Mouse (Mus musculus) retina, postnatal 1 day (tissue): ENCODE measurements at regions not wholly inside any gene's neighbourhood (a gene's known extent, or its start where the extent isn't known, plus 50 kb on each side); places are given as distances from the start of the nearest gene placed in this dataset.
"Not testable (repeated sequence)": the region's sequence is repeated elsewhere in the genome, so short reads cannot be mapped to it uniquely, and the experiment has no call there.

Source experiments
- DNase-seq: peaks from one replicate; pipeline ENCODE4 v3.0.0-alpha.2; 2012

DNA sequence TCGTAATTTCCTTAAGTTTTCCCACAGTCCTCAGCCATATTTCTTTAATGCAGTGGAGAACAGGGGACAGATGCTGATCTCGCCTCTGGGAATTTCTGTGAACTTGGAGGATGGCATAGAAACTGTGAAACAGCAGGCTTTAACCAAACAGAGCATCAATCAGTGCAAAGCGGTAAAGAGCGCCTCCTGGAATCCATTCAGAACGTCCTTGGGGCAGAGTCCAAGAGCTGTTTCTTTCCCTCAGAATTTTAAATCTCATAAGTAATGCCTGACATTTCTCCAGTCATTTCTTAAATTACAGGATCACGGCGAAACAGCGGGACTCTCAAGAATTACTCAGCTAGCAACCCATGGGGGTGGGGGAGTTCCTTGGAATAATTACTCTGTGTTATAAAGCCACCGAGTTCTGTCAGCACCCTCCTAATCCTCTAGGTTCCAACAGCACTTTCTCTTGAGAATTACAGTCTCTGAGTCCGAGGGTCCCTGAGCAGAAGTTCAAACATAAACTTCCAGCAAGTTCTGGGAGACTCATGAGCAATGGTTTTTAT lies 105.2 kb upstream of the Rhobtb1 start:
- DNase-seq, result peak; percentile 10

DNA sequence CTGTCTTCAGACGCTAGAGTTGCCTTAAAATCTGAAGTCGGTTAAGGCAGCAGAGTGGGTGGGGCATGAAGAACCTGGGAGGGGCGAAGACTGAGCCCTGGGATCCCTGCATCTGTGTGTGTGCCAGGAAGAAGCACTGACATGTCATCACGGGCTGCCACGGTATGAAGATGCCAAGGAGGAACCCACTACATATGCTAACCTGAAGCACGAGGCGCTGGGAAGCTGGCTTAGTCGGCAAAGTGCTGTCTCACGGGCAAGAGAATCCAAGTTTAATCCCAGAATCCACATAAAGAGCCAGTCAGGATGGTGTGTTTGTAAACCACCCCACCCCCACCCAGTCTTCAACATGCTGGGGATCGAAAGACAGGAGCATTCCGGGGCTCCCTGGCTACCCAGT lies 73.2 kb upstream of the Rhobtb1 start:
- no peak for DNase-seq

DNA sequence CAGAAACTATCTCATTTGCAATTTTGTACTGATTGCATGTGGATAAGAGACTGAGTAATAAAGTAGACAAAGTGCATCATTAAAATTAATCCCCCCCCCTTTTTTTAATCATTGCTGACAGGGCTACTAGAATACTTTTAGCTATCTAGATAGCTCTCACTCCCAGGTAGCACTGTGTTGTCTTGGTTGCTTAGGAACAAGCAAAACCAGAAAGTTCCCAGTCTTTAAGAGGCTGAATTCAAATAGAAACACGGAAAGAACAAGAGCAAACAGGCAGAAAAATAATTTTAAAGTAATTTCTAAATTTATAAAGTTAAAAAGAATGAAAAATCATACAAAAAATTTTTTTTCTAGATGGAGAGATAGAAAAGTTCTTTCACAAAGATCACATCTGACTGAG lies 65.0 kb upstream of the Rhobtb1 start:
- DNase-seq, result no peak

DNA sequence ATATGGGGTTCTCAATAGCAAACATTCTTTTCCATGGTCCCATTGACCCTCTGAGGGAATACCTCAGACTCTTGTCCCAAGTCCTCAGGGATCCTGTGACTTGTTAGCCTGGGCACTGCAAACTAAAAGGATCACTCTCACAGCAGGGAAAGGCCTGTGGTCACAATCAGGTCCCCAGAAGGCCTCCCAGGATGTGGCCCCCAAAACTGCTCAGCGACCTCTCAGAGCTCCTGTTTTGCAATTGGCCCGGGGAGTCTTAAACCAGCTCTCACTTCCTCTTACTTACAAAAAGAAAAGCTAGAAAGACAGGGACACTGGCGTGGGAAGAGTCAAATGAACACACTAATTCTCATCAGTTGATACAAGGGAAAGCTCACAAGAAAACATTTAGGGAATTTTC lies 59.4 kb upstream of the Rhobtb1 start:
- DNase-seq, result no peak

DNA sequence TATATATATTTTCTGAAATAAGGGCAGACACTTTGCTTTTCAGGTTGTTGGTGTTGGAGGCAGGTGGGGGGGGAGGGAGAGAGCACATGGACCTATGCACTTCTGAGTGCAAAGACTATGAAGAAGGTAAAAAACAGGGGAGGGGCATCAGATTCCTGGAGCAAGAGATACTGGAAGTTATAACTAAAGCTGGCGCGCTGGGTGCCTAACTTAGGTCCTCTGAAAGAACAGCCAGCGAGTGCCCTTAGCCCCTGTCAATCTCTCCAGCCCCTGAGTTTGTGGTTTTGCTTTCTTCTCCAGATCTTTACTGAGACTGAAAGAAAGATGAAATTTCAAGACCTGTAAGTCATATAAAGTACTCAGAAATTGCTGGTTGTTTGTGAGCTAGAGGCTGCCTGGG lies 51.2 kb upstream of the Rhobtb1 start:
- no peak for DNase-seq

DNA sequence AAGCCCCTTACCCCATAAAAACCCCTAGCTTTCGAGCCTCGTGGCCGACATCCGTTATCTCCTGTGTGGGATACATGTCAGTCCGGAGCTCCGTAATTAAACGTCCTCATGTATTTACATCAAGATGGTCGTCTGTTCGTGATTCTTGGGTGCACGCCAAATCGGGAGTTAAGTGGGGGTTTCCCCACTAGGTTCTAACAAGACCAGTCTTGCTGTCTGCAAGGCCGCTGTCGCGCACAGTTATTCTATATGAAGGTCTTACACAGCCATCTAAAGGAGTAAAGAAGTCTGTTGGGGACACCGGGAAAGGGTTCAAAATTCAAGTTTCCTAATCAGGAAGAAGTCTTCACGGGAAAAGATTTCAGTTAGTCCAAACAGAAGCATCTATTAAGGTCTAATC lies 50.5 kb upstream of the Rhobtb1 start:
- not testable (repeated sequence) for DNase-seq
